Mouse (Mus musculus) WW6 (cell line): ENCODE measurements at regions not wholly inside any gene's neighbourhood (a gene's known extent, or its start where the extent isn't known, plus 50 kb on each side); places are given as distances from the start of the nearest gene placed in this dataset.

Experiments
- DNase-seq: peaks from one replicate; pipeline ENCODE4 v3.0.0-alpha.2; 2013; ENCODE audit warnings: low read depth, low spot score

DNA sequence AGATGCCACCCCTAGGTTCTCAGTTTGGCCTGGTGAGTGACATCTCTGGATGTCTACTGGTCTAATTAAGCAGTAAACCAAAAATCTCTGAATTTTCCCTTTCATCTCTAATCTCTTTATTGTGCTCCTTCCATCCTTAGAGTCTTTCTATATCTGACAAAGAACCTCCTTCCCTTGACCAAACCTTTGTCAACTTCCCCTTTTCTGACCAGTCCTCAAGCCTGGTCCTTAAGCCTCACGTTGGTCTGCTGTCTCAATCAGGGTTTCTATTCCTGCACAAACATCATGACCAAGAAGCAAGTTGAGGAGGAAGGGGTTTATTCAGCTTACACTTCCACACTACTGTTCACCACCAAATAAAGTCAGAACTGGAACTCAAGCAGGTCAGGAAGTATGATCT is 116.4 kb upstream of the Tab2 start:
- DNase-seq = no peak

DNA sequence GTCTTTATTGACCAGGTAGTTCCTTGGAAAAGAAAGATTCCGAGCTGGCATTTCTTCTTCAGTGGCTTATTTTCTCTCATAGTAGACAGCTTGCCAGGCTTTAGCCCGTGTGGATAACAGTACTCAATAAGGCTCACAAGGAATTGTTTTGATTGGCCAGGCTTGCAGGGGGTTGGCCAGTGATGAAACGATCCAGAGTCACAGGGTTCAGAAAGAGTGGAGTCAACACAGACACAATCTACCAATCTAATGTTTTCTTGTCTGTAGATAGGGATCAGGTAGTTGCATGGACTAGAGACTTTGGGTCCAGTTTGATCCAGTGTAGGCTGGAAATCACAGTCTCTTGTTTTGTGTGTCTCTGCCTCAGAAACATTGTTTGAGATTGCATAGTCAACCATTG is 115.8 kb upstream of the Tab2 start:
- no peak for DNase-seq

DNA sequence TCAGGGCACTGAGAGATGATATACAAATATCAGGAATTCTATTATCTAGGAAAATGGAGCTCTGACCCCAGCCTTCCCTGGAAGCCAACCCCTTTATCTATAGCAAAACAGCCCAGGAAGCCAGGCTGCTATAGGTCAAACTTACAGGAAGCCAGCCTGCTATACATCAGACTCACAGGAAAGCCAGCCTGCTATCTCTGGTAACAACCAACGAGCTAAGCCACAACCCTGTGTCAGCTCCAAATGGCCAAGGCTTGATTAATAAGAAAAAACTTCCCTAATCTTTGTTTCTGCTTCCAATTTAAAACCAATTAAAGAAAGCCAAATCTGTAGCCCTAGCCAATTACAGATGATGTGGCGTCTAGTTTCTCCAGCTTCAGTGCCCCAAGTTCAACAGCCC is 114.4 kb upstream of the Tab2 start:
- no peak for DNase-seq

DNA sequence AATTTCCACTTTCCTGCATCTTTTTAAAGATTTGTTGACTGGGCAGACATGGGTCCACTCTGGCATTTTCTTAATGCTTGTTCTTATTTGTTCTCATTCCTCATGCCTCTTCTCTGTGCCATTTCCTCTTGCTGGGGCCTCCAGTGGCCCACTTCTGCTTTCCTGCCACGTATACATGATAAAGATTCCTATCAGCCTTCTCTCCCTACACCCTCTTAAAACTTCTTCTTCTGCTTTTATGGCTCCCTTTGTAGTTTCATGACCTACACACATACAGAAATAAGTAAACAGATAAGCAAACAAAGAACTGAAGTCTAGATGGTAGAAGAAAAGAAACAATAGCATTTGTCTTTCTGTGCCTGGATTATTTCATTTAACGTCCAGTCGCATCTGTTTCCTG is 110.9 kb upstream of the Tab2 start:
- no peak for DNase-seq

DNA sequence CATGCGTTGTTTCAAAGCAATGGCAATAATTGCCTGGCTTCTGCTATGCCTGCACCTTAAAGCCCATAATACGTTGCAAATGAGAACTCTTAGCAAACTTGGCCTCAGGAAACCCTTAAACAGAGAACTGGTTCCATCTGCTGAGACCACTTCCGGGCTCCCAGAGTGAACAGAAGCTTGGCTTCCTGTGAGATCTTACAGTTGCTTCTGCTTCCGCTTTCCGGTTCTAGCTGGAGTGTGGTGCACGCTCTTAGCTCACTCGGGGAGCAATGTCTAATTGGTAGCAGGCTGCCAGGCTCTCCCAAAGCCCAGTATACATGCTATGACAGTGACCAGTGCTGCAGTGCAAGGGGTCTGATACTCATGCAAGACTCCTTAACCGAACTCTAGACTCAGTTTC is 109.7 kb upstream of the Tab2 start:
- DNase-seq = no peak

DNA sequence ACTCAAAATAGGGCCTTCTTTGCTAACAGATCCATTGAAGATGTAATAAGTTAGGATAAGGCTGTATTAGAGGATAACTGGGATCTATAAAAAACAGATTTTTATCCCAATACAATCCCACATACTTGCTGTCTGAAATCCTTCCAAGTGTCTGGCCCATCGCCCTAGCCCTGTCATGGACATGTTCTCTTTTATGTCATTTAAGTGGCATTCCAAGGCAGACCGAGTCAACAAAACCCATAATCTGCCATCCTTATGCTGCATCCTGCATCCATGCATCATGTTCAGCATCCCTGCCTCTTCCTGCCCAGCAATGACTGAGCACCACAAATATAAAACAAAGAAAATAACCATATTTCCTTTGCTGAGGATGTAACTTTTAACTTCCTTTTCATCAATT is 108.3 kb upstream of the Tab2 start:
- DNase-seq = no peak

DNA sequence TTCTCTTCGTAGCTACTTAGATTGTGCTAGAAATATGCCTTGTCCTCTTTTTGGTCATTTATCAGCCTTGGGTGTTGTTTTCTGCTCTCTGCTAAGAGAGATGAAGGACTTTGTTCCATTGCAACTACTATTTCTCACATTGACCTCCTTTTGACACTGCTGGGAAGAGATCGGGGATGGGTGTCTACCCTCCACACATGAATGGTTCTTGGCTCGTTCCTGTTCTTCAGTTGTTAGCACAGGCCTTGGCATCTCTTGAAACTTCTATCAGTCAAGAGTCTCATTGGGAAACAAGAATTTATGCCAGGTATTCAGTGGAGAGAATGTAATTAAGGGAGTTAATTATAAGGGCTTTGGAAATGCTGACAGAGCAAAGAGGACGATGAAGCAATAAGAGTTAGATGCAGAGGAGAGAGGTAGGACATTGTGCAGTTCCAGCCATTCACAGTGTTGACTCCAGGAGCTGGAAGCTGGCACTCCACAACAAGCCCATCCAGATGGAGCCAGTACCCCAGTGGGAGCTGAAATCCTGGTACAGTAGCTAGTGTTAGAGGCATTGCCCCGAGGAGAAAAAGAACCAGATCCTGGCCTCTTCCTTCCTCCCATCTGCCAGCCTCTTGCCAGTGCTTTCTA is 107.5 kb upstream of the Tab2 start:
- DNase-seq = no peak

DNA sequence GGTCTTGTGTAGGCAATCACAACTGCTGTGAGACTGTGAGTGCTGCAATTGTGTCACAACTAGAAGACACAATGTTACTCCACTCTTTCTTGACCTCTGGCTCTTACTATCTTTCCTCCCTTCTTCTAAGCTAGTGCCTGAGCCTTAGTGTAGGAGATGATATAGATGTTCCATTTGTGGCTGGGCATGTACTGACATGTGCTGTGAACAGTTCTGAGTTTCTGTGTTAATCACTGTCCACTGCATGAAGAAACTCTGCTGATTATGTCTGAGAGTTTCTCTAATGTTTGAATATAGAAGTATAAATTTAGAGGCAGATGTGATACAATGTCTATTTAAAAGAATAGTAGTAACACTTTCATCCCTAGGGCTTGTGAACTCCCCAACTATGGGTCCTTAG is 105.0 kb upstream of the Tab2 start:
- no peak for DNase-seq

DNA sequence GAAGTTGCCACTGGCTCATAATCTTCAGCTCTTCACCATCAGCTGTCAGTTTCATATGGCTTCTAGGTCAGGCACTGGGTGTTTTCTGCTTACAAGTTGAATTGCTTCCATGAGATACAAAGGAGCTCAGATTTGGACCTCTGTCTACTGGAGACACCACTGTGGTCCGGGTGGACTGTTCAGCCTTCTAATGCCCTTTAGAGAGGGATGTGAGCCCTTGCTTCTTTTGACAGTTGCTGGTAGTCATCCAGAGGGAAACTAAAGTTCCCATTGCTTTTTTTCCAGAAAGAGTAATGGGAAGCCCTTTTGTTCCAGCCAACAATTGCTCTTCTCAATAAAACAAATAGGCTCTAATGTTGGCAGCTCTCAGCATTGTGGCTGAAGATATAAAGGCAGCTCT is 103.7 kb upstream of the Tab2 start:
- no peak for DNase-seq

DNA sequence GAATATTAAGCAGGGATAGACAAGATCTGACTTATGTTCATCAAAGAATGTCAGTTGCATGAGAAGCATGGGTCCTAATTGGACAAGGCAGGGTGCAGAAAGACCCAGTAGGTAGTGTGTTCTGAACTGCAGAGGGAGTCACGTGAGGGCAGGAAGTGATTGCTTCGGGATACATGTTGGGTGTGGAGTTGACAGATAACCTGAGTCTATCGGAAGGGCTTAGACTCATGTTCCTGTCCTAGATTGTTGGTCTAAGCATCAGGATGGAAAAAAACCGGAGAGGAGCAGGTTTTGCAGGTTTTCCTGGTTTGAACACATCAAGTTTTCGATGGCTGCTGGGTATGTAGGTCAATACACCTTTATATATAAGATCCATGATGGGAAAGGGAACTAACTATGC is 101.8 kb upstream of the Tab2 start:
- no peak for DNase-seq

DNA sequence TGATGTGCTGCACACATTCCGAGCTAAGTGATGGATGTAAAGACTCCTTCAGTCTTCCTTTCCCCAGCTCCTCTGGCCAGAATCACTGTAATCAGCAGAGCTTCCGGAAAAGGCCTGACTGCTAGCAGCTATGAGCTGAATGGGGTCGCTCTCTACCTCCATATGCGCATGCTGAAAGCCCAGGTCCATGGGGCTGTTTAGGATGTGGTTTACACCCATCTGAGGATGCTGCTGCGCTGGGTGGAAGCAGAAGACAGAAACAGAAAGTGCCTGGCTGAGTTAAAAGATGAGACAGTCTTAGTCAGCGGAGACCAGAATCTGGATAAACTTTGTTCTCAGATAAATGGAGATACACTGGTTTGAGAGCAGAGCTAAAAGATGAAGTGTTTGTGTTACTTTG is 99.3 kb upstream of the Tab2 start:
- no peak for DNase-seq

DNA sequence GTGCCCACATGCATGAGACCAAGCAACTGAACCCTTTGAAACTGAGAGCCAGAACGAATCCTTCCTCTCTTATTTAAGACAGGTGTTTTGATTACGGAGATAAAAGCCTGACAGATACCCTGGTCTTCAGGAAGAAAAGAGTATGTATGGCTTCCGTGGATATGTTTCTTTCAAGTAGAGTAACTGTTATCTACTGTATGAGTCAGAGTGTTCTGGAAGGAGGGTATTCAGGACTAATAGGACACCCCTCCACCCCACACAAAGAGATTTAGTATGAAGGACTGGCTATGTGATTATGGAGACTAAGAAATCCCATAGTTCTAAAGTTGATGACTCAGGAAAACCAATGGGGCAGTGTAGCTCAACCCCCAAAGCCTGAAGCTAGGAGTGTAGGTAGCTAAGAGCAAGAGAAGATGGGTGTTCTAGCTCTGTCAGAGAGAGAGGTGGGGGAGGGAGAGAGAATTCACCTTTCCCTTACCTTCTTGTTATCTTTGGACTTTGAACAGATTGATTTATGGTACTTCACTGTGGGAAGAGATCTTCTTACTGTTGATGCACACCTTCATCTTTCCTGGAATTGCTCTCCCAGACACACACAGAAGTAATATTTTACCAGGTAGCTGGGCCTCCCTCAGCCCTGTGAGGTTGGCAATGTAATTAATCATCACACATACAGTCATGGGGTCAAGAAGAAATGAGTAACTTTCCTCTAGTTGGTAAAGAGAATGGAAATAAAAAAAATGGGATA is 87.6 kb upstream of the Tab2 start:
- DNase-seq = no peak

DNA sequence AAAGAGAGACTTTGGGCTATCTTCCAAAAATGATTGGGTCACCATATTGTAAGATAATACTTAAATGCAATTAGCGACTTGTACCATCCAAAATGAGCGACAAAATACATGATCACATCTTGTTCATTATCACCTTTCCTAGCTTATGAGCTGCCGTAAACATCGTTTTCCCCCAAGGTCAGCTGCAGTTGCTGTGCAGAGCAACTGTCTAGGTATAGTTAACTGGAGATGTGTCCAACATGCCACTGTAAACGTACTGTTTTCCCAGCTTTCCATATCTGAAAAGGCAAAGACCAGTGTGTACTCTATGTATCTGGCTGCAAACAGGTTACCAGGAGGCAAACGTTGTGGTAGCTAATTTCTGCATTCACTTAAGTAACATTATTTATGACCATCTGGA is 86.3 kb upstream of the Tab2 start:
- no peak for DNase-seq

DNA sequence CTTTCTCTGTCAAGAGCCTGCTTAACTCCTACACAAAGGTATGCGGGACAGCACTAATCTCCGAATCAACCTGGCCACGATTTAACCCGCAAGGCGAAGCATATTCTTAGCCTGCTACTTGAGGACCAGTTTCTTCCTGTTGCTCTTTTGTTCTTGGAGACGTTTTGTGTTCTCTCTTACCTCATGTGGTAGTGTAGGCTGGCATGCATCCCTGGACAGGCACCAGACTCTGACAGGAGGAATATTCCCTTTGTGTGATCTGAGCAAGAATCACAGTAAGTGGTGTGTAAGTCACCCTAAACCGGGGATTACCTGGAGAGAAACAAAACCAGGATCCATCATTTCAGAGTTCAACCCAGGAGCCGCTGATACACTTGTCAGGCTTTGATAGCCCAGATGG is 85.8 kb upstream of the Tab2 start:
- no peak for DNase-seq

DNA sequence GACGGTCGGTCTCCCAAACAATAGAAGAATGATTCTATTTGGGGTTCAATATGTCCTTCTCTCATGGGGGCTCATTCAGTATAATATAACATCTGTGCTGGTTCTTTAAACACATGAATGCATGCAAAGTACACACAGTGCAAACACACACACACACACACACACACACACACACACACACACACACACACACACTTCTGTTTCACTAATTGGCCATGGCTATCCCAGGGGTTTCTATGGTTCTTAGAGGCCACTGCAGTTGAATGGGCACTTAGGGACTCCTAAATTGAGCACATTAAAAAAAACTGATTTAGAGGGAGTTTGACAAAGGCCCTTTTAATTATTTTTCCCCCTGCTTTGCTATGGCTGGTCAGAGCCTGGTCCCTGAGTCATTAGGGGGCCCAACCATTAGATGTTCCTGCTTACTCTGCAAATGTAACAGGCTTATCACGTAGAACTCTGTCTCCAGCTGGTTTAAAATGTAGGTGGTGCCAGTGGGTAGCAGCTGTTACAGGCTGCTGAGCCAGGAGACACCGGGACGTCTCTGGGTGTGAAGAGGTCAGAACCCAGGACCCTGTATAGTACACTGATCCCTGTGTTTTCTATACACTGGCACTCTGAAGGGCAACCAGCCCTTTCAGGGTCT is 82.1 kb upstream of the Tab2 start:
- DNase-seq = no peak

DNA sequence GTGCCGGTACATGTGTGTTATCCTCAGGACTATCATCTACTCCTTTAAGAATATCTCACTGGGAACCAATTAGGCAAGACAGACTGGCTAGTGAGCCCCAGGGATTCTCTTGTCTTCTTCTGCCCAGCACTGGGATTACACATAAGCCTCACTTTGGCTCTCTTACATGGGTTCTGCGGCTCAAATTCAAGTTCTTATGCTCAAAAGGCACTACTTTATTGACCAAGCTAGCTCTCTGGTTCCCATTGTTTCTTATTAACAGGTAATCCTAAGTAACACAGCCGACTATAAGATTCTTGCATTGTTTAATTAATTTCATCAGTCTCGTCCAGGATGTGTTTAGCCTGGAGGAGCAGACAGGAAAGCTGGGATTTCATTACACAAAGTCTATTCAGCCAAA is 80.3 kb upstream of the Tab2 start:
- DNase-seq = no peak

DNA sequence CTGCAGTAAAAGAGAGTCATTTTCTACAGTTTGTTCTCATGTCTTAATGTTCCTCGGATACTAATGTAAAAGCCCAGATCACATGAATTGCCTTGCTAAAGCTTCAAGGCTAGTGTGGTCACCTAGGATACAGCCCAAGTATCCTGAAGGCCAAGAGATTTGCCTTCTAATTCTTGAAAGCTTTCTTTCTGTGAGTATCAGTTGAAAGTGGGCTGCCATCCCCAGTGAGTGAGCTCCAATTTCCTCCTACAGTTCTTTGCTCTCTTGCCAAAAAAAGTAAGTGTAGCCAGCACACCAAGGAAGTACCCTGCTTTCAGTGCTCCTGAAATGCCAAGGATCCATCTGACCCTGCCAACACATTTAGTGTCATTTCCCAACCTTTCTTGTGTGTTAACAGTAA is 79.3 kb upstream of the Tab2 start:
- no peak for DNase-seq

DNA sequence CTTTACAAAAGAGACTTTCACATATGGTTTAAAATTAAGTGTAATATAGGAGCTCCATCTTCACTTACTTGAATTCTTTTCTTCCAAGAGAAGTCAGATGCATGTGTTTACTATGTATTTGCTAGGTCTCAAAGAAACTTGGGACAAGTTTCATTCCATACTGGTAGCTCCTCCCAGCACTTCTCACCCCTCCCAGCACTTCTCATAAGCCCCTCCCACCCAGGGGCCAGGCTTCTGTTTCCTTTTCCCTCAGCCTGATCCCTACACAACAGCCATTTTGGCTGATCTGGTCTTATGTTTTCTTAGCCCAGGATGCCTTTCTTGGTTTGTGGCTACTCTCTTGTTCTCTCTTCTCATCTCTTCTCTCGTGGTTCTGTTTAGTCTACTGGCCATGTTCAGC is 76.2 kb upstream of the Tab2 start:
- DNase-seq = no peak

DNA sequence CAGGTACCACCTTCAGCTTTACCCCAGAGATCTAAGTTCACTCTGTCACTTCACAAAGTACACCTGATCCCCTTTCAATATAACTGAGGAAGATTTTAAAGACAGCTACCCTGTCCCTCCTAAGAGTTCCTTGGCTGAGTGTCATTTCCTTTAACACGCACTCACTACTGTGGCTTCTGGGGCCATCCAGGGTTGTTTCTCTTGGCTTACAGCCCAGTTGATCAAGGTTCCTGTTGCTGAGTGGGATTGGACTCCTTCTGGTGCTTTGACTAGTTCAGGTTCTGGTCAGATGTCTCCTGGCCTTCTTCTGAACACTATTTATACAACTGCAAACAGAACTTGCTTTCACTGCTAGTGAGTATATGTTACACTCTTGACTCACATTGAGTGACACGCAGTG is 72.8 kb upstream of the Tab2 start:
- DNase-seq = no peak

DNA sequence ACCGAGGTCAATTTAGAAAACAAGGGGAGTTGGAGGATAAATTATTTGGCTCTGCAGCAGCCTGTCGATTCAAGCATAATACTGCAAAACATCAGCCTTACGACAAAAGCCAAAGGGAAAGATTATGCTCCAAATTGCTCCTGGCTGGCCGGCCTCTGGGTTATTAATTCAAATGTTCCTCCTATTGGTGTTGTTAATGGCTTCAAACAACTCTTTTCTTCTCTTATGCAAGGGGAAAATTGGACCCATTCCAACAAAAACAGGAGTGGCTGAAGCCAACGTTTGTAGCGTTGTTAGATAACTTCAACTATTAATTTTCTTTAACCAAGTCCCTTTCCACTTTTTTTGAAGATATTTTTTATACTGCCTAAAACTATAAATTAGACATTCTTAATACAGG is 71.0 kb upstream of the Tab2 start:
- no peak for DNase-seq

DNA sequence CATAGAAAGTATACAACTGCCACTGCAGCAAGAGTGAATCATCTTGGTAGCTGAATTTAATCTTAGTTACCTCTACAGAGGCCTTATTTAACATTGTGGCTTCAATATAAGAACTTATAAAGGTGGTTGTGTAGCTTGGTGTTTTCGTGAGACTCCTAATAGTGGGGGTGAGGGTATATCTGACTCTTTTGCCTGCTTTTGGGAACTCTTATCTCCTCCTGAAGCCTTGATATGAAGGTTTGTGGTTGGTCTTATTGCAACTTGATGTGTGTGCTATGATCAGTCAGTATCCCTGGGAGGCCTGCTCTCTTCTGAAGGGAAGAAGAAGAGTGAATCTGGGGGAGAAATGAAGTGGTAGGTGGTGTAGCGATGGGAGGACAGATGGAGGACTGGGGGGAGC is 67.7 kb upstream of the Tab2 start:
- DNase-seq = no peak

DNA sequence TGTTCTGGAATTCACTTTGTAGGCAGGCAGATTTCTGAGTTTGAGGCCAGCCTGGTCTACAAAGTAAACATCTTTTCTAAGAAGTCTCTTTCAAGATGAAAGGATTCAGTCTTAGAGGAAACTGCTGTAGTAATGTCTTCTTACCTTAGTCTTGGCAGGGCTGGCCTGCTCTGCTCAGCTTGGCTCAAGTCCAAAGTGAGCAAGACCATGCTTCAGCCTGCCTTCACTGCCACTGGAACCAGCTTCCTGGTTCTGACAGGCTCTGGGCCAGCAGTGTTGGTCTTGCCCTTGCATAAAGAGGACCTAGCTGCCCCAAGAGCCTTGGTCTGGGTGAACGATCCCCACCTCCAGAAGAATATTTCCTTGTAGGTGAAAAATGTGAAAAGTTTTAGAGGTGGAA is 65.9 kb upstream of the Tab2 start:
- DNase-seq = no peak

DNA sequence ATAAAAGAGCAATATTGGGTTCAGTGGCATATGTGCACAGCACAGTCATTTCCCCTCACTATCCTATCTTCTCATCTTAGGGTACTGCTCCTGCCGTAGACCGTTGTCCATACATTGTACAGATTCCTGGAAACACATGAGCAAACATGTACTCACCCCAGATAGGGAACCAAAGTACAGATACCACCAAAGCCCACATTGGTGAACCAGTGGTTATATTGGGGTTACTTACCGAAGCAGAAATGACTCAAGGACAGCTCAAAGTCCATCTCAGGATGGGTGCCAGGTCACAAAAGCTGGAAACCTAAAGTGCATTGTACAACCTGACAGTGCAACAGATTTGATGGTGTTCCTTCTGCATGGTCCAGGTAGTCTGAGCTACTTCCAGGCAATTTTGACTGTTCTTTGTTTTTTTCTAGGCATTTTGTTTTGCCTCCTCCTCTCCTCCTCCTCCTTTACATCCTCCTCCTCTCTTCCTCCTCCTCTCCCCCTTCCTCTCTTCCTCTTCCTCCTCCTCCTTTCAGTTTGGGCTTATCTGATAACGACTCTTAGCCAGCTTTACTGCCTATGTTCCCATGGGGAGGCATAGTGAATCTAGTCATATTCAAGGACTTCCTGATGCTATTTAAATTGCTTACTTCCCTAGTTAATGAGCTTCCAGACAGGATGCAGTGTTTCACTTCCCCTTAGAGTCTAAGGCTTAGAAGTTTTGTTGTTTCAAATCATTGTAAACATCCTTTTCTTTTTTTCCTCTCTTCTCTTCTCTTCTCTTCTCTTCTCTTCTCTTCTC is 65.1 kb upstream of the Tab2 start:
- DNase-seq = no peak
